In the genomic region with DNA sequence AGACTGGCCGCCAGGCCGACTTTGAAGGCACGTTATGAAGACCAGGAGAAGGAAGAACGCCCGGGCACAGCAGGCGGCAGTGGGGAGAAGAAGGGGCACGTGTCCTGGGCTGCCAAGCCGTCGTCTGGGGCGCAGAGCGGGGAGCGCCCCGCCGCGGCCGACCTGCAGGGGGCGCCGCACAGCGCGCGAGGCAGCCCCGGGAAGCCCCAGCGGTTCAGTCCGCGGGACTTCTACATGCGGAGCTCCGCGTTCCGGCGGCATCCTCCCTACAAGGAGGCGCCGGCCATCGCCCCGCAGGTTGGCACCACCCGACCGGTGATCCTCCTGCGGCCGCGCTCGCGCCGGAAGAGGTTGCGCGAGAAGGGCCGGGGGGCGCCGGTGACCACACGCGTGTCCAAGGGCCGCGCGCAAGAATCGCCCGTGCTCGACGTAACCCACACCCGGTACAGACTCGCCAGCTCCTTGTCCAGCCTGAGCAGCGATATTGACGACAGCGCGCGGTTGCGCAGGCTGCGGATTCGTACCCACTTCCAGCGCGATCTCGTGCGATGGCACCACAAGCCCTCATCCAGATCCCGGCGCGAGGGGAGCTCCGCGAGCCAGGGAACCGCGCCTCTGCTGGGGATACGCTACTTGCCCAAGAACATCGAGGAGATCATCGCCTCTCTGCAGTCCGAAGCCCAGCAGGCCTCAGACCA, we compare ENCODE assay signal across 7 mouse cellular contexts. TPM values are rescaled to one million over a fixed set of nuclear protein-coding genes. Genes with fewer than 3 reads are reported as not detected.
DNase-seq lines count a peak whose midpoint lies in the region; ATAC-seq lines count a peak whose summit lies in the region.

No protein-coding gene starts in this region.

- H3K9ac ChIP-seq in embryonic facial prominence, embryonic 11.5 days (replicated peaks; ENCODE audit: low read length) = peak overlapping the region; percentile 55
- peak overlapping the region; percentile 13 for H3K9ac ChIP-seq in hindbrain, embryonic 11.5 days (ENCODE audit: low read depth, low read length)
- no peak overlapping the region for H3K9ac ChIP-seq in liver, embryonic 12.5 days
- H3K9ac ChIP-seq in neural tube, embryonic 11.5 days (ENCODE audit: low read length) = peak overlapping the region; percentile 55

- no peaks in the 10 kb centered on the region for H3K9me3 ChIP-seq in embryonic facial prominence, embryonic 11.5 days (replicated peaks; ENCODE audit: control insufficient read depth, low read length)
- H3K9me3 ChIP-seq in hindbrain, embryonic 11.5 days (ENCODE audit: control insufficient read depth, low read length) = no peaks in the 10 kb centered on the region
- no peaks in the 10 kb centered on the region for H3K9me3 ChIP-seq in liver, embryonic 12.5 days (replicated peaks)
- H3K9me3 ChIP-seq in neural tube, embryonic 11.5 days (ENCODE audit: control insufficient read depth, low read length) = no peaks in the 10 kb centered on the region

- H3K4me2 ChIP-seq in embryonic facial prominence, embryonic 11.5 days (ENCODE audit: low read depth, low read length) = peak overlapping the region; percentile 84
- H3K4me2 ChIP-seq in hindbrain, embryonic 11.5 days (replicated peaks; ENCODE audit: low read depth, low read length) = peak overlapping the region; percentile 59
- H3K4me2 ChIP-seq in liver, embryonic 12.5 days = peak overlapping the region; percentile 65
- H3K4me2 ChIP-seq in neural tube, embryonic 11.5 days (ENCODE audit: low read depth) = peak overlapping the region; percentile 72

- H3K4me3 ChIP-seq in embryonic facial prominence, embryonic 11.5 days (ENCODE audit: low read depth, low read length) = peak overlapping the region; percentile 51
- H3K4me3 ChIP-seq in hindbrain, embryonic 11.5 days (ENCODE audit: low read depth, low read length) = peak overlapping the region; percentile 39
- peak overlapping the region; percentile 45 for H3K4me3 ChIP-seq in liver, embryonic 12.5 days
- peak overlapping the region; percentile 45 for H3K4me3 ChIP-seq in neural tube, embryonic 11.5 days (ENCODE audit: low read depth, low read length)

- H3K4me1 ChIP-seq in embryonic facial prominence, embryonic 11.5 days (ENCODE audit: control insufficient read depth, insufficient read depth, low read length) = no peaks in the 10 kb centered on the region; the same call in 1 of the 2 replicates
- no peaks in the 10 kb centered on the region for H3K4me1 ChIP-seq in hindbrain, embryonic 11.5 days (replicated peaks; ENCODE audit: control insufficient read depth, insufficient read depth, low read length)
- peaks cover 6% of the 10 kb centered on the region; the same call in 1 of the 2 replicates for H3K4me1 ChIP-seq in liver, embryonic 12.5 days
- no peaks in the 10 kb centered on the region for H3K4me1 ChIP-seq in neural tube, embryonic 11.5 days (ENCODE audit: control insufficient read depth, insufficient read depth, low read length)

- no peak overlapping the region for H3K27ac ChIP-seq in embryonic facial prominence, embryonic 11.5 days (replicated peaks; ENCODE audit: low read depth, low read length)
- H3K27ac ChIP-seq in hindbrain, embryonic 11.5 days (ENCODE audit: low read depth, low read length) = no peak overlapping the region
- H3K27ac ChIP-seq in liver, embryonic 12.5 days = no peak overlapping the region
- H3K27ac ChIP-seq in neural tube, embryonic 11.5 days (ENCODE audit: low read depth, low read length) = no peak overlapping the region

- H3K27me3 ChIP-seq in embryonic facial prominence, embryonic 11.5 days (ENCODE audit: control insufficient read depth, insufficient read depth, low read length) = peaks cover 13% of the 10 kb centered on the region
- peaks cover 18% of the 10 kb centered on the region for H3K27me3 ChIP-seq in hindbrain, embryonic 11.5 days (ENCODE audit: control insufficient read depth, insufficient read depth, low read length)
- H3K27me3 ChIP-seq in liver, embryonic 12.5 days (replicated peaks) = peaks cover 38% of the 10 kb centered on the region
- H3K27me3 ChIP-seq in neural tube, embryonic 11.5 days (ENCODE audit: control insufficient read depth, insufficient read depth, low read length) = peaks cover 18% of the 10 kb centered on the region; the same call in 1 of the 2 replicates

- peak; percentile 3 for DNase-seq in thymus, postnatal 14 days
- no peak for DNase-seq in thymus, postnatal 0 days (ENCODE audit: low spot score)
- DNase-seq in embryonic facial prominence, embryonic 11.5 days (ENCODE audit: low spot score) = peak; percentile 73
- peak; percentile 83 for DNase-seq in hindbrain, embryonic 11.5 days (ENCODE audit: low spot score)
- DNase-seq in neural tube, embryonic 11.5 days (ENCODE audit: low spot score) = peak; percentile 83
- DNase-seq in B cell, adult 2 months = no peak

- peak; percentile 85 for ATAC-seq in embryonic facial prominence, embryonic 11.5 days (replicated peaks; ENCODE audit: insufficient number of reproducible peaks, low FRiP score, low TSS enrichment, low read depth)
- peak; percentile 92 for ATAC-seq in hindbrain, embryonic 11.5 days (ENCODE audit: low FRiP score)
- ATAC-seq in liver, embryonic 12.5 days = 0 out of 2 replicates have a peak, but pooled peaks have one; percentile 27
- ATAC-seq in neural tube, embryonic 11.5 days (ENCODE audit: insufficient read depth, low FRiP score, low TSS enrichment) = peak; percentile 89

- WGBS in embryonic facial prominence, embryonic 11.5 days = 2% methylated on average over 77 of the region's 81 CpGs
- WGBS in hindbrain, embryonic 11.5 days = 2% methylated on average over 73 of the region's 81 CpGs
- WGBS in liver, embryonic 12.5 days (ENCODE audit: insufficient replicate concordance) = 5% methylated on average over 81 of the region's 81 CpGs
- WGBS in neural tube, embryonic 11.5 days = 2% methylated on average over 81 of the region's 81 CpGs

- H3K36me3 ChIP-seq in embryonic facial prominence, embryonic 11.5 days (replicated peaks; ENCODE audit: control insufficient read depth, insufficient read depth, low read depth, low read length) = no peaks in the 10 kb centered on the region
- H3K36me3 ChIP-seq in hindbrain, embryonic 11.5 days (ENCODE audit: control insufficient read depth, insufficient read depth, low read length) = no peaks in the 10 kb centered on the region
- H3K36me3 ChIP-seq in liver, embryonic 12.5 days = no peaks in the 10 kb centered on the region
- no peaks in the 10 kb centered on the region for H3K36me3 ChIP-seq in neural tube, embryonic 11.5 days (ENCODE audit: control insufficient read depth, insufficient read depth, low read length)

RNA-seq across cellular contexts. Expression of gene Ttc6, which starts 12.2 kb away (rescaled TPM):
- 0.06 and 0.17 TPM in 2 replicates for polyA plus RNA-seq in thymus, postnatal 0 days (2015; fragmentation: Nextera tagmentation; extraction: Ambion mirVana)
- 0.31 and 0.38 TPM in 2 replicates for polyA plus RNA-seq in embryonic facial prominence, embryonic 11.5 days (2014; fragmentation: Nextera tagmentation; extraction: Ambion mirVana)
- 0.33 and 1.2 TPM in 2 replicates for polyA plus RNA-seq in hindbrain, embryonic 11.5 days (2014; fragmentation: Nextera tagmentation; extraction: Ambion mirVana)
- 0.08 and 0.11 TPM in 2 replicates for polyA plus RNA-seq in liver, embryonic 12.5 days (2016; fragmentation: Nextera tagmentation; extraction: Ambion mirVana)
- polyA plus RNA-seq in neural tube, embryonic 11.5 days (2014; fragmentation: Nextera tagmentation; extraction: Ambion mirVana) = 0.27 and 0.33 TPM in 2 replicates

RNA-seq across cellular contexts. Expression of gene Foxa1, which starts 29.4 kb away (rescaled TPM):
- polyA plus RNA-seq in thymus, postnatal 0 days (2015; fragmentation: Nextera tagmentation; extraction: Ambion mirVana) = 0.26 and 0.47 TPM in 2 replicates
- polyA plus RNA-seq in embryonic facial prominence, embryonic 11.5 days (2014; fragmentation: Nextera tagmentation; extraction: Ambion mirVana) = 1.5 and 1.9 TPM in 2 replicates
- polyA plus RNA-seq in hindbrain, embryonic 11.5 days (2014; fragmentation: Nextera tagmentation; extraction: Ambion mirVana) = 1.2 and 2.1 TPM in 2 replicates
- 2.4 and 2.6 TPM in 2 replicates for polyA plus RNA-seq in liver, embryonic 12.5 days (2016; fragmentation: Nextera tagmentation; extraction: Ambion mirVana)
- 1.6 and 1.7 TPM in 2 replicates for polyA plus RNA-seq in neural tube, embryonic 11.5 days (2014; fragmentation: Nextera tagmentation; extraction: Ambion mirVana)

Comparison
In these comparisons a context has a peak if more than half of its experiments do, and no peak if none do; other contexts are left out.
1. DNase-seq: peak in thymus, postnatal 14 days (single experiment), embryonic facial prominence, embryonic 11.5 days (single experiment), hindbrain, embryonic 11.5 days (single experiment) and neural tube, embryonic 11.5 days (single experiment); none in thymus, postnatal 0 days (single experiment) and B cell, adult 2 months (0 of 2).
2. ATAC-seq: peak in every context shown above with its lines; median percentile 92 in hindbrain, embryonic 11.5 days; 89 in neural tube, embryonic 11.5 days; 85 in embryonic facial prominence, embryonic 11.5 days; 27 in liver, embryonic 12.5 days.
3. Peak in every context shown above with its lines, with median percentiles within 50 percentile points of each other: H3K4me2 ChIP-seq and H3K4me3 ChIP-seq.